Mouse (Mus musculus) frontal cortex, postnatal 10 days (tissue): ENCODE measurements at regions not wholly inside any gene's neighbourhood (a gene's known extent, or its start where the extent isn't known, plus 50 kb on each side); places are given as distances from the start of the nearest gene placed in this dataset.

ENCODE experiments used
- DNase-seq, 2 experiments: peaks; one replicate each; pipeline ENCODE4 v3.0.0; 2022; ENCODE audit warnings: low spot score in 2 of 2, mixed read lengths in 1 of 2

- DNase-seq, result no peak
These were observed 112.2 kb upstream of the Pde3a start for GRCm38 (mm10) chr6:141136664-141137375.

GRCm38 (mm10) chr6:141141016-141141415 lies 108.1 kb upstream of the Pde3a start:
- no peak for DNase-seq

GRCm38 (mm10) chr6:141148417-141149169 lies 100.5 kb upstream of the Pde3a start:
- DNase-seq, result no peak

- DNase-seq, result no peak
These were observed 99.7 kb upstream of the Pde3a start for GRCm38 (mm10) chr6:141149170-141149917.

GRCm38 (mm10) chr6:141159326-141159725 lies 89.7 kb upstream of the Pde3a start:
- DNase-seq, result no peak

GRCm38 (mm10) chr6:141161626-141162233 lies 87.3 kb upstream of the Pde3a start:
- no peak for DNase-seq

GRCm38 (mm10) chr6:141167270-141167669 lies 81.8 kb upstream of the Pde3a start:
- no peak for DNase-seq

GRCm38 (mm10) chr6:141168356-141168755 lies 80.7 kb upstream of the Pde3a start:
- DNase-seq, result no peak

- no peak for DNase-seq
These were observed 65.3 kb upstream of the Pde3a start for GRCm38 (mm10) chr6:141183782-141184181.

- DNase-seq, result no peak
These were observed 61.0 kb upstream of the Pde3a start for GRCm38 (mm10) chr6:141188036-141188435.

GRCm38 (mm10) chr6:141189093-141189492 lies 60.0 kb upstream of the Pde3a start:
- no peak for DNase-seq

- DNase-seq, result no peak
These were observed 59.4 kb upstream of the Pde3a start for GRCm38 (mm10) chr6:141189701-141190100.

GRCm38 (mm10) chr6:141190383-141190782 lies 58.7 kb upstream of the Pde3a start:
- DNase-seq, result no peak

- DNase-seq, result no peak
These were observed 51.6 kb upstream of the Pde3a start for GRCm38 (mm10) chr6:141197501-141197900.
